Mouse (Mus musculus) lung, adult 2 months (tissue): ENCODE data around the gene Cdk11b. TPM values are rescaled to one million over a fixed set of nuclear protein-coding genes. Genes with fewer than 3 reads are reported as not detected.

Source experiments
- DNase-seq: peaks from one replicate; pipeline ENCODE4 v3.0.0; 2022
- H3K4me1 ChIP-seq: fragments of 200-500 bp; 2 replicates; pipeline ENCODE4 v1.6.1; 2011; ENCODE audit warnings: low read length; ENCODE audit not compliant: control insufficient read depth, insufficient read depth
- H3K4me3 ChIP-seq: fragments of 200-500 bp; replicated peaks from 2 replicates; pipeline ENCODE3; 2011; ENCODE audit warnings: low read depth, mild to moderate bottlenecking, control low read depth, low read length; ENCODE audit errors: extremely low read depth
- CTCF ChIP-seq: fragments of 200-500 bp; IDR thresholded peaks from 2 replicates; pipeline ENCODE4 v1.5.1; 2011; ENCODE audit warnings: mild to moderate bottlenecking, low read length, control low read depth; ENCODE audit not compliant: insufficient read depth
- POLR2A ChIP-seq: fragments of 200-500 bp; IDR thresholded peaks from 2 replicates; pipeline ENCODE4 v1.6.1; 2011; ENCODE audit warnings: low read depth, mild to moderate bottlenecking, control low read depth, low read length, borderline replicate concordance; ENCODE audit errors: extremely low read depth
- WGBS: fragments of 180-500 bp; shearing (Covaris S2); methylation state at CpG from one replicate; pipeline ENCODE4 v1.1.7; 2018; 5-methylcytosine and 5-hydroxymethylcytosine counted together
- polyA plus RNA-seq: library from polyadenylated mRNA; depleted of rRNA; stranded (reverse); fragments of >200 nt; gene quantifications from 2 replicates; pipeline ENCODE4 v1.2.3, GENCODE M21; 2012

The Cdk11b gene
- polyA plus RNA-seq, 1 experiment, result 29.1 TPM

DNA sequence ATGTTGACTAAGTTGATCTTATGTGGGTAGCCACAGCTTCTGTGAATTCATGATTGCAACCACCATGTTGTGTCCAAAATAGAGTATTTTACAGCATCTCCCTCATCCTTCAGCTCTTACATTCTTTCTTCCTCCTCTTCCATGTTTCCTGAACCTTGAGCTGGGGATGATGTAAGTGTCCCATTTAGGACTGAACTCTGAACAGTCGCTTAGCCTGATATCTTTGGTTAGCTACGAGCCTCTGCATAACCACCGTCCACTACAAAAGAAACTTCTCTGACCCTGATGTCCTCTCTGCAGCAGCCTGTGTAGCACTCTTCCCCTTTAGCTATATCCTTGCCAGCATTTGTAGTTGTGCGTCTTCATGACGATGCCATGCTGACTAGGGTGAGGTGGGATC lies 21.1 kb downstream of the Cdk11b start:
- no peak for TF ChIP-seq CTCF
- no peak for TF ChIP-seq POLR2A
- Histone ChIP-seq H3K4me1 (no peaks in the 10 kb centered on the region), H3K4me3 (no peak overlapping the region)
- WGBS, result 91% methylated on average over 5 of the region's 5 CpGs
- DNase-seq, result no peak

DNA sequence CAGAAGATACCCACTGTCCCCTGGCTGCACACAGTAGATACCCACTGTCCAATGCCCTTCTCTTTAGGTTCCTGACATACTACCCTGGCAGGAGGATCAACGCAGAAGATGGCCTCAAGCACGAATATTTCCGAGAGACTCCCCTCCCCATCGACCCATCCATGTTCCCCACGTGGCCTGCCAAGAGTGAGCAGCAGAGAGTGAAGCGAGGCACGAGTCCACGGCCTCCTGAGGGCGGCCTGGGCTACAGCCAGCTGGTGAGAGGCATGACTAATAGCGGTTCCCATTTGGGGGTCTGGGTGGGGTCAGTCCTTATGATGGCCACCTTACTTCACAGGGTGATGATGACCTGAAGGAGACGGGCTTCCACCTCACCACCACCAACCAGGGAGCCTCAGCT lies 24.7 kb downstream of the Cdk11b start:
- H3K4me3 ChIP-seq, result no peak overlapping the region
- TF ChIP-seq CTCF (no peak), POLR2A (no peak)
- DNase-seq, result no peak
- WGBS, result 91% methylated on average over 11 of the region's 11 CpGs
- H3K4me1 ChIP-seq, result peaks cover 11% of the 10 kb centered on the region

DNA sequence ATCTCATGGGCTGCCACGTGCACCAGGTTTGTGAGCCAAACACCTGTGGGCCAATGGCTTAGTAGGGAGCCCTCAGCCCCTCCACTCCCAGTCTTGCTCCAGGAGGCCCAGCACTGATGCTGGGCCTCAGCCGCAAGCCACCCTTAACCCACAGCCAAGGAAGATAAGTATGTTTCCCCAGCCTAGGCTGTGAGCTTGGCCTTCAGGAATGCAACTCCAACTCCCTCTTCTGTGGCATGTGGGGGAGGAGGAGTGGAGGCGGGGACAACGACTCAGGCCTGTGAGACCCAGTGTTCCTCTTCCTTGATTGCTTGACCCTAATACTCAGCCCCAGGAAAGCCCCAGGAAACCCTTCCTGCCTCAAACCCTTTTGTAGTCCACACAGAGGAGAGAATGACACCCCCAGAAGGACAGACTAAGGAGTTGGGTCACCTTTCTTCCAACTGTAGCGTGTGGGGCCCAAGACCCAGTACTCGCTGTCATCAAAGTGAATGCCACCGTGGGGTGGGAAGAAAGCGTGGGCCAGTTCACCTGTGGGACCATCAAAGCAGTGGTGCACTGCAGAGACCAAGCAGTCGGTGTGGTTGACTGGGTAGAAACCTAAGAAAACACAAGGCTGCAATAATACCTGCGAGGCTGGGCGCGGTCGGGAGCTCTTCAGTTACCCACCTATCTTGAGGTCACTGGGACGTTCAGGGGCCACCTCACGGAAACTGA lies 27.1 kb downstream of the Cdk11b start:
- TF ChIP-seq CTCF (no peak), POLR2A (no peak)
- Histone ChIP-seq H3K4me3 (no peak overlapping the region), H3K4me1 (peaks cover 11% of the 10 kb centered on the region)
- WGBS, result 61% methylated on average over 15 of the region's 15 CpGs
- DNase-seq, result peak; percentile 44

DNA sequence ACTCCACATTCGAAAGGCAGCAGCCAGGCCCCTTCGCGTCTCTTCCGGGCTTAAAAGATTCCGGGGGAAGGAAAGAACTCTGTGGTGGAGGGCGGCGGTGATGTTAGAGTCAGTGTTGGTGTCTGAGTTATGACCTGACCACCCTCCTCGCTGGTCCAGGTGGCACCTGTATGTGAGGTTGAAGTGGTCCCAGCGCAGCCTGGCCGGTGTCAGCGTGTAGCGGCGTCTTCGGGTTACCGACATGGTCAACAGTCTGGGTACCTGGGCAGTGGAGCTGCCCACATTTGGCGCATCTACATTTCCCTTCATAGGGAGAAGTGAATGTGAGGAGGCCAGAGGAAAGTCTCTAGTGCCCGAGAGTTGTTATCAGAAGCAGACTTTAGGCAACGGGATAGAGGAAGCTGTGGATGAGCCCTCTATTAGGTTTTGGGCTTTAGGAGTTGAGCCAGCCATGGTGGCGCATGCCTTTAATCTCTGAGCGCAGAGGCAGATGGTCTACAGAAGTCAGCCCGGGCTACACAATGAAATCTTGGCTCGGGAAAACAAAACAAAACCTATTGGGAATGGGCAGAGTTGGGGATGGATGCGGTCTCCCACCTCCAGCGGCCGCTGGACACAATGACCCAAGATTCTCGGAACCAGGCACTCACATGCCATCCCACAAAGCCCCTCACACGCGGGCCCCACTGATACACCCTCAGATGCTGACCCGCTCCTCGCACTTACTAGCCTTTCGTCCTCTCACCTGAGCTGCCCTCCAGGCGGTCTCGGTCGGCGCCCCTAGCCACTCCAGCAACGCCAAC lies 27.8 kb downstream of the Cdk11b start:
- WGBS, result 29% methylated on average over 36 of the region's 36 CpGs
- no peak for TF ChIP-seq POLR2A
- no peak for TF ChIP-seq CTCF
- no peak overlapping the region for H3K4me3 ChIP-seq
- peak; percentile 22 for DNase-seq
- H3K4me1 ChIP-seq, result peaks cover 11% of the 10 kb centered on the region

GRCm38 (mm10) chr4:155653086-155653450 lies 28.4 kb downstream of the Cdk11b start, which contains the start of gene Mmp23:
Gene Mmp23 (minus strand): TSS chr4:155653384.
- under 1% methylated on average over 33 of the region's 33 CpGs for whole genome bisulfite sequencing
- Histone ChIP-seq H3K4me1 (peaks cover 11% of the 10 kb centered on the region), H3K4me3 (peak within 1 kb of the TSS; percentile 11)
- no peak for TF ChIP-seq POLR2A
- TF ChIP-seq CTCF, result no peak
- no peak for DNase-seq

- peak; percentile 25 for DNase-seq
- Histone ChIP-seq H3K4me3 (peak overlapping the region; percentile 9), H3K4me1 (peaks cover 11% of the 10 kb centered on the region)
- WGBS, result 3% methylated on average over 31 of the region's 31 CpGs
- TF ChIP-seq CTCF (no peak), POLR2A (no peak)
Observed at GRCm38 (mm10) chr4:155653451-155654182, 29.0 kb downstream of the Cdk11b start.

DNA sequence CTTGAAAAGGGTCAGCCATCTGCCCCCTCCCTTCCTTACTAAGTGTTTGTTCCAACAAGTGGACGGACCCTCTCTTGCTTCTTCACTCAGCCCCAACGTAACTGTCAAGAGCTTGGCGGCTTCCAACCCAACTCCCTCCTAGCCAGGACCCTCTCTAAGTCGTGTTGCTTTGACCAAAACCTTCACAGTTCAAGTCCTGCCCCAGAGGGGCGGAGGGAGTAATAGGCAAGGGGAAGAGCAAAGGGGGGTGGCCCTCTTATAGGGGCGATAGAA lies 29.5 kb downstream of the Cdk11b start:
- WGBS, result 5% methylated on average over 6 of the region's 6 CpGs
- Histone ChIP-seq H3K4me1 (peaks cover 11% of the 10 kb centered on the region), H3K4me3 (peak overlapping the region; percentile 11)
- no peak for TF ChIP-seq CTCF
- no peak for TF ChIP-seq POLR2A
- no peak for DNase-seq

- no peak for TF ChIP-seq CTCF
- peak; percentile 29; the same call in 1 of the 2 replicates for TF ChIP-seq POLR2A
- Histone ChIP-seq H3K4me3 (peak overlapping the region; percentile 48), H3K4me1 (peaks cover 11% of the 10 kb centered on the region)
- WGBS, result 5% methylated on average over 52 of the region's 52 CpGs
- DNase-seq, result peak; percentile 59
Observed at GRCm38 (mm10) chr4:155654456-155655298, 30.0 kb downstream of the Cdk11b start.

GRCm38 (mm10) chr4:155656214-155656751 lies 31.6 kb downstream of the Cdk11b start:
- no peak overlapping the region for H3K4me3 ChIP-seq
- 88% methylated on average over 13 of the region's 13 CpGs for WGBS
- H3K4me1 ChIP-seq, result peaks cover 11% of the 10 kb centered on the region
- TF ChIP-seq CTCF, result no peak
- no peak for TF ChIP-seq POLR2A
- DNase-seq, result no peak
